Mouse (Mus musculus) lung, embryonic 14.5 days (tissue): ENCODE measurements around the gene Trim62. TPM values are rescaled to one million over a fixed set of nuclear protein-coding genes. Genes with fewer than 3 reads are reported as not detected.

Source experiments
- ATAC-seq: fragments of 200-750 bp; cut with Nextera tagmentation; 2 replicates; pipeline ENCODE4 v1.8.0; 2017; ENCODE audit warnings: mild to moderate bottlenecking, moderate TSS enrichment, moderate library complexity; ENCODE audit not compliant: insufficient read depth
- DNase-seq: peaks from one replicate; pipeline ENCODE4 v3.0.0-alpha.2; 2015
- H3K27ac ChIP-seq: fragments of 300-500 bp; sonication (generic); 2 replicates; pipeline ENCODE4 v1.5.1; 2014; ENCODE audit warnings: low read depth, mild to moderate bottlenecking, moderate library complexity
- H3K27me3 ChIP-seq: fragments of 300-500 bp; sonication (generic); 2 replicates; pipeline ENCODE4 v1.6.1; 2014; ENCODE audit warnings: low read length, control low read depth; ENCODE audit not compliant: insufficient read depth
- H3K36me3 ChIP-seq: fragments of 300-500 bp; sonication (generic); 2 replicates; pipeline ENCODE4 v1.6.1; 2014; ENCODE audit warnings: control low read depth; ENCODE audit not compliant: insufficient read depth
- H3K4me1 ChIP-seq: fragments of 300-500 bp; sonication (generic); 2 replicates; pipeline ENCODE4 v1.6.1; 2014; ENCODE audit warnings: antibody characterized with exemption, control low read depth; ENCODE audit not compliant: insufficient read depth
- H3K4me2 ChIP-seq: fragments of 300-500 bp; sonication (generic); 2 replicates; pipeline ENCODE4 v1.6.1; 2014; ENCODE audit warnings: mild to moderate bottlenecking
- H3K4me3 ChIP-seq: fragments of 300-500 bp; sonication (generic); 2 replicates; pipeline ENCODE4 v1.5.1; 2014; ENCODE audit warnings: low read depth, low read length
- H3K9ac ChIP-seq: fragments of 300-500 bp; sonication (generic); 2 replicates; pipeline ENCODE4 v1.6.1; 2014
- H3K9me3 ChIP-seq: fragments of 300-500 bp; sonication (generic); 2 replicates; pipeline ENCODE4 v1.6.1; 2016; ENCODE audit warnings: low read depth, low read length, control low read depth
- CTCF ChIP-seq: IDR thresholded peaks from 2 replicates; pipeline ENCODE4 v1.5.1; 2016; ENCODE audit warnings: antibody characterized with exemption, low read depth
- WGBS: fragments of 180-500 bp; shearing (Covaris S2); extraction: QIAGEN DNeasy Blood & Tissue Kit; methylation state at CpG from one replicate; pipeline ENCODE4 v1.1.7; 2014; 5-methylcytosine and 5-hydroxymethylcytosine counted together
- polyA plus RNA-seq: library from polyadenylated mRNA; unstranded; fragments of >200 nt; fragmentation: Nextera tagmentation; extraction: Ambion mirVana; gene quantifications from 2 replicates; pipeline ENCODE4 v1.2.1, GENCODE M21; 2014

The Trim62 gene
- polyA plus RNA-seq, 1 experiment from 2014 or later: 8.5 TPM

DNA sequence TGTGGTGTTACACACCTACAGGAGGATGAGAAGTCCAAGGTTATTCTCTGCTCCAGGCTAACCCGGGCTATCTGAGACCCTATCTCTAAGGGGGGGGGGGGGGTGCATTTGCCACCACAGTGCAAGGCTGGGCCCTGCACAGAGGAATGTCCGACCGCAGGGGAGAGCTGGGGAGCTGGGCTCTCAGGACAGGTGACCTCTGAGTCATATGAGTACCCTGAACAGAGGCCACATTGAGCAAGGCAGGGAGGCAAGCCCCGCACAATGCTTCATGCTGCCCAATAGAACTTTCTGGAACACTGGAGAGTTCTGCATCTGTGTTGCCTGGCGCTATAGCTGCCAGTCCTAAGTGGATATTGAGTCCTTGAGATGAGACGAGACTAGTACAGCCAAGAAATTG lies 8.8 kb downstream of the Trim62 start:
- WGBS: 84% methylated on average over 6 of the region's 6 CpGs
- Histone ChIP-seq H3K36me3 (0 out of 2 replicates have a peak, but pooled peaks cover 4% of the 10 kb centered on the region), H3K4me1 (no peaks in the 10 kb centered on the region; the same call in 1 of the 2 replicates), H3K9ac (no peak overlapping the region), H3K27ac (no peak overlapping the region), H3K9me3 (no peaks in the 10 kb centered on the region), H3K4me2 (no peak overlapping the region), H3K27me3 (no peaks in the 10 kb centered on the region), H3K4me3 (no peak overlapping the region)
- TF ChIP-seq CTCF: no peak
- DNase-seq (no peak), ATAC-seq (no peak)

DNA sequence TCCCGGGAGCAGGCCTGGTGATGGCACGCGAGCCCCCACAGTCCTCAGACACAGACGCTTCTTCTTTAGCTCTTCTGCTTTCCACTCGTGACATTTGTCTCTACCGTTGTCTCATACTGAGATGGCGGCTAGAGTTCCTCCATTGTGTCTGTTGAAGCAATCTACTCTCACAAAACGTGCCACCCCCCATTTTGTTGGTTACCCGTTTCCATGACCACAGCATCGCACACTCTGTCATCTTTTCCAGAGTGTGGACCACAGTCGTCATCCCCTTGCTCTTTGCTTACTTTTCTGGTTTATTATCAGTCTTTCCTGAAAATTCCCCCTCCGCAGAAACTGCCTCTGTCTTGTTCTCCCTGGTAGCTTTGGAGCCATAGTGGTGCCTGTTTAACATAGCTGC lies 10.7 kb downstream of the Trim62 start:
- no peaks in the 10 kb centered on the region for H3K27me3 ChIP-seq
- H3K9me3 ChIP-seq: no peaks in the 10 kb centered on the region
- H3K4me2 ChIP-seq: no peak overlapping the region
- DNase-seq (no peak), ATAC-seq (no peak)
- 72% methylated on average over 12 of the region's 12 CpGs for WGBS
- no peak overlapping the region for H3K4me3 ChIP-seq
- TF ChIP-seq CTCF: no peak
- H3K9ac ChIP-seq: no peak overlapping the region
- H3K27ac ChIP-seq: no peak overlapping the region
- peaks cover 15% of the 10 kb centered on the region for H3K4me1 ChIP-seq
- H3K36me3 ChIP-seq: 0 out of 2 replicates have a peak, but pooled peaks cover 4% of the 10 kb centered on the region

DNA sequence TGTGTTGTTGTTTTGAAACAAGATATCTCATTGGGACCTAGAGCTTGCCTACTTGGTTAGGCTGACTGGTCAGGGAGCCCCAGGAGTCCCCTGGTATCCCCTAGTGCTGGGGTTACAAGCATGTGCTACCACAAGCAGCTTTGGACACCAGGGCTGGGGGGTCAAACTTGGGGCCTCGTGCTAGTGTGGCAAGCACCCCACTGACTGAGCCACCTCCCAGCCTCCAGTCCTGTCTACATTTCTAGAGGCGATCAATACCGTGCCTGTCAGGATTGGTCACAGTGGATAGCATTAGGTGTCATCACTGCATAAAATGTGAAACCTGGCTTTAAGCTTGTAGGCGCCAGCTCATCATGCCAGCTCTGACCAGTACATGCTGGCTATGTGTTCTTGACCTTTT lies 12.5 kb downstream of the Trim62 start:
- ATAC-seq (no peak), DNase-seq (no peak)
- no peak overlapping the region for H3K4me2 ChIP-seq
- no peaks in the 10 kb centered on the region for H3K36me3 ChIP-seq
- no peaks in the 10 kb centered on the region for H3K9me3 ChIP-seq
- WGBS: 92% methylated on average over 4 of the region's 4 CpGs
- no peak for TF ChIP-seq CTCF
- H3K9ac ChIP-seq: no peak overlapping the region
- H3K27me3 ChIP-seq: no peaks in the 10 kb centered on the region
- peaks cover 24% of the 10 kb centered on the region for H3K4me1 ChIP-seq
- no peak overlapping the region for H3K4me3 ChIP-seq
- no peak overlapping the region for H3K27ac ChIP-seq

DNA sequence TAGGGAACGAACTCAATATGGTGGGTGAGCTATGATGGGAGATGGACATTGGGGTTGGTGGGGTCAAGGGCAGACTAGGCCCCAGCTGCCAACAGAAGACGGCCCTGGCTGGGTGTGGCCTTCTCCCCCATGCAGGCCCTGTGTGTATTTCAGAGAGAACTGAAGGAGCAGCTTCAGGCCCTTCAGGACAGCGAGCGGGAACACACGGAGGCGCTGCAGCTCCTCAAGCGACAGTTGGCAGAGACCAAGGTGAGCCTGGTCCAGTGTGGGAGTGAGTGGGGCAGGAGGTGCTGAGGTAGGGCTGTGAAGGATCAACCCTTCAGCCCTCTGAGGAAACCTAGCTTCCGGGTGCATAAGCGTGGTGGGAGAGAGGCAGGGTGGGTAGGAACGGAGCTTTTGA lies 13.3 kb downstream of the Trim62 start:
- no peak overlapping the region for H3K9ac ChIP-seq
- DNase-seq (no peak), ATAC-seq (no peak)
- no peak overlapping the region for H3K27ac ChIP-seq
- no peaks in the 10 kb centered on the region for H3K9me3 ChIP-seq
- WGBS: 91% methylated on average over 10 of the region's 10 CpGs
- no peaks in the 10 kb centered on the region for H3K36me3 ChIP-seq
- H3K4me3 ChIP-seq: no peak overlapping the region
- H3K4me2 ChIP-seq: no peak overlapping the region
- H3K27me3 ChIP-seq: no peaks in the 10 kb centered on the region
- H3K4me1 ChIP-seq: peaks cover 24% of the 10 kb centered on the region
- TF ChIP-seq CTCF: no peak

DNA sequence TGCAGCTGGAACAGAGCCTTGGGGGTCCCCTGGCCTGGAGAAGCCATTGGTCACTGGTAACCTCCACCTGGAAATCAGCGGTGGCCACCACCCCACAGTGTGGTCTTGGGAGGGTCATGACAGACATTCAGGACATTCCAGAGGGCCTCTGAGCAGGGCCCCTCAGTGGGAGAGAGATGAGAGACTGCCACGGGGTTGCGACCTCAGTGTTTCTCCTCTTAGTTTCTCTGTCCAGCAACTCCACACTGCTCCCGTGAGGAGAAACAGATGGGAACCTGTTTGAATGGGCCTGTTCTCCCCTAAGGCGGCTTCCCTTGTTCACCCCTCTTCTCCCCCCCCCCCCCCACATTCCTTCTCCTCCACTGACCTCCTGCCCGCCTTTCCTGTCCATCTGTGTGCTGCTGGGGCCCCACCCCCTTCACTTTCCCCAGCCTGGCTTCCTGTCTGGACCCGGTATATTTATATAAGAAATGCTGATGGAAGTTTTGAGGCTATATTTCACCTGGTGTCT lies 14.6 kb downstream of the Trim62 start:
- no peak overlapping the region for H3K4me2 ChIP-seq

DNA sequence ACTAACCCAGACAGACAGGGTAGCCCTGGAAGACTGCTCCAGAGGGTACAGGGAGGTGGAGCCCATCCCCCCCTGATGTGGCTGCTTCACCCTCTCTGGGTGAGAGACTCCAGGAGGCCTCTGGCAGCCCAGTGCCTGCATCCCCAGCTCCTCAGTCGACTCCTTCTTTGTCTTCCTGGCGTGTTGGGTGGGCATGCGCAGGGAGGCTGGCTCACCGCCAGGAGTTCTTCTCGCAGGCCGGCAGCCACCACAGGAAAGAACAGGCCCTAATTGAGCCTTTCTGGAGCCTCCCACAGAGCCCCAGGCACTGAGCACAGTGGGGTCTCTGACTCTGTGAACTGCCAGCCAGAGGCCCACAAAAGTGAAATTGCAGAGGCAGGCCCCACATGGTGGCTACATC lies 16.0 kb downstream of the Trim62 start:
- DNase-seq: peak; percentile 97
- peaks cover 12% of the 10 kb centered on the region; the same call in 1 of the 2 replicates for H3K36me3 ChIP-seq
- no peaks in the 10 kb centered on the region for H3K9me3 ChIP-seq
- peak overlapping the region; percentile 27 for H3K9ac ChIP-seq
- H3K4me3 ChIP-seq: no peak overlapping the region
- peak; percentile 36 for TF ChIP-seq CTCF
- H3K27ac ChIP-seq: peak overlapping the region; percentile 93
- ATAC-seq: peak; percentile 87
- H3K27me3 ChIP-seq: no peaks in the 10 kb centered on the region
- H3K4me2 ChIP-seq: no peak overlapping the region
- H3K4me1 ChIP-seq: peaks cover 29% of the 10 kb centered on the region
- WGBS: 4% methylated on average over 6 of the region's 6 CpGs

More for the DNA sequence above, 14.6 kb downstream of the Trim62 start:
- peaks cover 8% of the 10 kb centered on the region; the same call in 1 of the 2 replicates for H3K36me3 ChIP-seq
- no peaks in the 10 kb centered on the region for H3K9me3 ChIP-seq
- DNase-seq: peak; percentile 66
- ATAC-seq: peak; percentile 20
- H3K4me3 ChIP-seq: no peak overlapping the region
- under 1% methylated on average over 7 of the region's 7 CpGs for WGBS
- H3K27ac ChIP-seq: peak overlapping the region; percentile 93
- H3K9ac ChIP-seq: no peak overlapping the region
- no peak for TF ChIP-seq CTCF
- no peaks in the 10 kb centered on the region for H3K27me3 ChIP-seq
- peaks cover 24% of the 10 kb centered on the region for H3K4me1 ChIP-seq

DNA sequence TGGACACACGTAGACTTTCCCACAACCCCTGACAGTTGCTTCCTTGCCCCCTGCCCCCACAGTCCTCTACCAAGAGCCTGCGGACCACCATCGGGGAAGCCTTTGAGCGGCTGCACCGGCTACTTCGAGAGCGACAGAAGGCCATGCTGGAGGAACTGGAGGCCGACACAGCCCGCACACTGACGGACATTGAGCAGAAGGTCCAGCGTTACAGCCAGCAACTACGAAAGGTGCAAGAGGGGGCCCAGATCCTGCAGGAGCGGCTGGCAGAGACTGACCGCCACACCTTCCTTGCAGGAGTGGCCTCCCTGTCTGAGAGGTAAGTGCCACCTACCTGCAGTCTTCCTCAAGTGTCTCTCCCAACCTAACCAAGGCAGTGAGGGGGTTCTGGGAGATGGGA lies 17.1 kb downstream of the Trim62 start:
- Histone ChIP-seq H3K27ac (peak overlapping the region; percentile 93; the same call in 1 of the 2 replicates), H3K4me3 (no peak overlapping the region), H3K4me2 (no peak overlapping the region), H3K27me3 (no peaks in the 10 kb centered on the region), H3K9me3 (no peaks in the 10 kb centered on the region), H3K4me1 (peaks cover 31% of the 10 kb centered on the region), H3K9ac (no peak overlapping the region), H3K36me3 (peaks cover 12% of the 10 kb centered on the region; the same call in 1 of the 2 replicates)
- no peak for TF ChIP-seq CTCF
- DNase-seq (no peak), ATAC-seq (no peak)
- WGBS: 80% methylated on average over 14 of the region's 14 CpGs
